Mouse (Mus musculus): ENCODE data around the gene Otub1.

GRCm38 (mm10) chr19:7153232-7153631 is 52.9 kb downstream of the Otub1 start:
- no peak for TF ChIP-seq CTCF (IDR thresholded peaks at IDR 0.05; ENCODE audit: borderline replicate concordance, control insufficient read depth, extremely low read depth, insufficient read depth, low read length, poor library complexity)
- no peak for TF ChIP-seq POLR2A (IDR thresholded peaks at IDR 0.05; ENCODE audit: control insufficient read depth, extremely low read depth, insufficient read depth, low read length, poor library complexity)

Data from thymus, adult 2 months (tissue).